Mouse (Mus musculus): ENCODE results near the gene Dnpep.

The Dnpep gene

GRCm38 (mm10) chr1:75264091-75264880, 53.5 kb downstream of the Dnpep start, which contains the start of gene Ptprn:
TSS of gene Ptprn (minus strand) at chr1:75264502.
- no peak for DNase-seq (ENCODE audit: low spot score in 2 of 2)

- DNase-seq (ENCODE audit: low spot score in 2 of 2), result no peak
Observed at GRCm38 (mm10) chr1:75262969-75263951, 54.5 kb downstream of the Dnpep start.

GRCm38 (mm10) chr1:75261278-75261677, 56.5 kb downstream of the Dnpep start:
- no peak for DNase-seq (ENCODE audit: low spot score in 2 of 2)
